Mouse (Mus musculus) kidney, embryonic 16.5 days (tissue): Measurements from ENCODE around the gene 4930558K02Rik. TPM values are rescaled to one million over a fixed set of nuclear protein-coding genes. Genes with fewer than 3 reads are reported as not detected.
A peak's percentile ranks its signal among the peaks of the same experiment; 100 is the strongest.

ENCODE experiments used
- ATAC-seq: fragments of 200-750 bp; cut with Nextera tagmentation; 2 replicates; pipeline ENCODE4 v1.8.0; 2017; ENCODE audit warnings: moderate TSS enrichment; ENCODE audit not compliant: low FRiP score, low TSS enrichment
- H3K27ac ChIP-seq: fragments of 300-500 bp; sonication (generic); 2 replicates; pipeline ENCODE4 v1.5.1; 2014; ENCODE audit warnings: low read length
- H3K27me3 ChIP-seq: fragments of 300-500 bp; sonication (generic); 2 replicates; pipeline ENCODE4 v1.6.1; 2014; ENCODE audit warnings: low read length, control low read depth, mixed read lengths; ENCODE audit not compliant: insufficient read depth
- H3K36me3 ChIP-seq: fragments of 300-500 bp; sonication (generic); 2 replicates; pipeline ENCODE4 v1.6.1; 2014; ENCODE audit warnings: low read length, control low read depth, mixed read lengths; ENCODE audit not compliant: insufficient read depth
- H3K4me1 ChIP-seq: fragments of 300-500 bp; sonication (generic); 2 replicates; pipeline ENCODE4 v1.6.1; 2014; ENCODE audit warnings: low read length, control low read depth, mixed read lengths; ENCODE audit not compliant: insufficient read depth
- H3K4me2 ChIP-seq: fragments of 300-500 bp; sonication (generic); replicated peaks from 2 replicates; pipeline ENCODE4 v1.6.1; 2014; ENCODE audit warnings: low read depth, low read length
- H3K4me3 ChIP-seq: fragments of 300-500 bp; sonication (generic); 2 replicates; pipeline ENCODE4 v1.5.1; 2014; ENCODE audit warnings: mild to moderate bottlenecking, low read length
- H3K9ac ChIP-seq: fragments of 300-500 bp; sonication (generic); replicated peaks from 2 replicates; pipeline ENCODE4 v1.6.1; 2014; ENCODE audit warnings: low read length
- H3K9me3 ChIP-seq: fragments of 300-500 bp; sonication (generic); 2 replicates; pipeline ENCODE4 v1.6.1; 2016; ENCODE audit warnings: low read length, control low read depth
- WGBS: fragments of 180-500 bp; shearing (Covaris S2); extraction: QIAGEN DNeasy Blood & Tissue Kit; methylation state at CpG from one replicate; pipeline ENCODE4 v1.1.7; 2014; 5-methylcytosine and 5-hydroxymethylcytosine counted together
- polyA plus RNA-seq: library from polyadenylated mRNA; unstranded; fragments of >200 nt; fragmentation: Nextera tagmentation; extraction: Ambion mirVana; gene quantifications from 2 replicates; pipeline ENCODE4 v1.2.1, GENCODE M21; 2015

4930558K02Rik gene
- polyA plus RNA-seq, 1 experiment from 2014 or later = not detected

DNA sequence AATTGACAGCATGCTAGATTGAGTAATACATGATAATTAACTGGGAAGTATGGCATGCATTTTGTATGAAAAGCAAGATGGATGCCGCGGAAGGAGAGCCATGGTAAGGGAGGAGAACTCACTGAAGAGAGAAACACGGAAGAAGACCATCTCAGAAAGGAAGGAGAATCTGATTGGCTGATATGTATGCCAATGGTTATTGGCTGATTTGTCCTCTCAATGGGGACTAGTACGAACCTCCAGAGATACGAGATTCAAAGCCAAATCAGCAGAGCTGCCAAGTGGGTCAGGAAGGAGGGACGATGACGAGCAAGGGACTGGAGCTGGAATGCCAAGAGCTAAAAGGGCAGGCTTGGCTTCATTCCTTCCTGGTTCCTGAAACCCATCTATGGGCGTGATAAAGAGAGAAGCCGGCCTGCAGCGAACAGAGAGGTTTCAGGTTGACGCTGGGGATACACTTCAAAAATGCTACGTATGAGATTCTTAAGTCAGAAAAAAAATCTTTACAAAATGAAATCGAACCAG is 54.1 kb downstream of the 4930558K02Rik start:
- Histone ChIP-seq H3K36me3 (no peaks in the 10 kb centered on the region), H3K27me3 (no peaks in the 10 kb centered on the region), H3K9me3 (no peaks in the 10 kb centered on the region), H3K4me3 (no peak overlapping the region), H3K4me1 (no peaks in the 10 kb centered on the region), H3K27ac (no peak overlapping the region), H3K9ac (no peak overlapping the region), H3K4me2 (no peak overlapping the region)
- no peak for ATAC-seq
- 93% methylated on average over 13 of the region's 13 CpGs for WGBS

DNA sequence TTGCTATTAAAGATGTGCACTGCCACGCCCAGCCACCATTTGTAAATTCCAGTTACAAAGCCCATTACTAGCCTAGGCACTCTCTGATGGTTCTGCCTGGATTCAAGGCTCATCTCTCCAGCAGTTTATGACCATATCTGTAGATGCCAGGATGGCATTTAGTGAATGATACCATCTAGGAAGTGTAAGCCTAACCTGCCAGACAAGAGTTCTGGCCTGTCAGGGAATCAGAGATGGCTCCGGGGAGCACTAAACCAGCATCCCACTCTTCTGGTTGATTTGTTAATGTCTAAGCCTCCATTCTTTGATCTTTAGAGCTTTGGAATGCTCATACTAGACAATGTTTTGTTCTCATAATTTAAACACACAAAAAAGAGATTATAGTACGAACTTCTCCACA is 55.1 kb downstream of the 4930558K02Rik start:
- no peak overlapping the region for H3K9ac ChIP-seq

DNA sequence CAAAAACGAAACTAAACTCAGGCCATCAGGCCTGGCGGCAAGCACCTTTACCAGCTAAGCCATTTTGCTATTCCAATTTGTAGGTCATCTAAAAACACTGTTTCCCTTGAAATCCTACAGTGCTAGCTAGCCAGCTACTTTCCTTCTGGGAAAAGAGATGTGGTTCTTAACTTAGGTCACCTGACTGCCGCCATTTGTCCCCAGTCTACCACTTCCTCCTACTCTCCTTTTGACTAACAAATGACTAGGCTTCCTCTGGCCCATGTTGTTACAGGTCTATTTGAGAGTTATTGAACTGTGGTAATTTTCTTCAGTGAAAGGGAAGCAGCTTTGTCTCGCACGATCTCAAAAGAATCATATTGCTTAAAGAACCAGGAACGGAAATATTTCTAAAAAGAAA is 57.5 kb downstream of the 4930558K02Rik start:
- ATAC-seq = no peak
- H3K9ac ChIP-seq = no peak overlapping the region
- no peaks in the 10 kb centered on the region for H3K36me3 ChIP-seq
- no peak overlapping the region for H3K4me2 ChIP-seq
- H3K9me3 ChIP-seq = no peaks in the 10 kb centered on the region
- H3K4me3 ChIP-seq = no peak overlapping the region
- H3K27me3 ChIP-seq = no peaks in the 10 kb centered on the region
- no peak overlapping the region for H3K27ac ChIP-seq
- 78% methylated on average over 6 of the region's 6 CpGs for WGBS
- H3K4me1 ChIP-seq = peaks cover 5% of the 10 kb centered on the region; the same call in 1 of the 2 replicates

More for the DNA sequence above, 55.1 kb downstream of the 4930558K02Rik start:
- Histone ChIP-seq H3K36me3 (no peaks in the 10 kb centered on the region), H3K9me3 (no peaks in the 10 kb centered on the region), H3K4me3 (no peak overlapping the region), H3K27me3 (no peaks in the 10 kb centered on the region), H3K27ac (no peak overlapping the region), H3K4me1 (no peaks in the 10 kb centered on the region), H3K4me2 (no peak overlapping the region)
- no peak for ATAC-seq
- 60% methylated on average over 3 of the region's 3 CpGs for WGBS

DNA sequence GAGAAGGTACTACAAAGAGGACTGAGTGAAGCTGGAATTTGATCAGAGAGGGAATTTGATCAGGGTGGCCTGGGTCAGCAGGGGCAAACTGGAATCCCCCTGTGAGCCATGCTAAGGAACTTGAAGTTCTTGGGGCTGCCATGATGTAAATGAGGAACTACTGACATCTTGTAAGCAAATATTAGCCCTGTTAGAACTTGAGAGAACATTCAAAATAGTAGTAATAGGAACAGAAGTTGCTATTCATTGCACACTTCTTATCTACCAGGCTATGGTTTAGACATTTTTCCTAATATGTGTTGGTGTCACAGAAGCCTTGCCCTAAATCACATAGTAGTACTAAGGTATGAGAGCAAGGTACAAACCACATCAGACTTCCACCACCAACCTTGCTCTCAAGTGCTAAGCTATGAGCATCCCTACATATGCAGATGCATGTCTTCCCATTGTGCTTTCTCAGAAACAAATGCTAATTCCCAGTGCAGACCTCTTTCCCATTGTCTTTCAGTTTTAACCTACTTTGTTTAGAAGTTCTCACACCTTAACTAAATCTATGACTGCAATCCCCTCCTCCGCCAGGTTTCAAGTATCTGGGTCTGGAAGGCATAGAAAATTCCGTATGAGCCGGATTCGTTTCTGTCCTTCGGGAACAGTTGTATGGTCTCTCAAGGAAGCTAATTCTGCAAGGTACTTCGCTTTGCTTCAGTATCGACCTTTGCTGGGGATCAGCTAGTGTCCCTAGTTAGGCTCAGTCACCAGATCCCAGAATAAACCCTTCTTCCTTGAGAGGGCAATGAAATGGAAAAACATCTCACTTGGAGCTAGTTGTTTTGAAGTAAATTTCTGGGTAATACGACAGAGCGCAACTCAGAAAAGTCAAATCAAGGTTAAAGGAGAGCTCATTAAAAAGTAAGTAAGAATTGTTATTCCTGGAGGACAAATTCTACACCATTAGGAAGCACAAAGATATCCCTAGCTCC is 58.7 kb downstream of the 4930558K02Rik start:
- peaks cover 5% of the 10 kb centered on the region; the same call in 1 of the 2 replicates for H3K4me1 ChIP-seq
- H3K9me3 ChIP-seq = no peaks in the 10 kb centered on the region
- ATAC-seq = no peak
- no peak overlapping the region for H3K4me2 ChIP-seq
- H3K36me3 ChIP-seq = no peaks in the 10 kb centered on the region
- H3K27ac ChIP-seq = no peak overlapping the region
- H3K4me3 ChIP-seq = no peak overlapping the region
- WGBS = 87% methylated on average over 9 of the region's 9 CpGs
- H3K27me3 ChIP-seq = no peaks in the 10 kb centered on the region
- H3K9ac ChIP-seq = no peak overlapping the region

DNA sequence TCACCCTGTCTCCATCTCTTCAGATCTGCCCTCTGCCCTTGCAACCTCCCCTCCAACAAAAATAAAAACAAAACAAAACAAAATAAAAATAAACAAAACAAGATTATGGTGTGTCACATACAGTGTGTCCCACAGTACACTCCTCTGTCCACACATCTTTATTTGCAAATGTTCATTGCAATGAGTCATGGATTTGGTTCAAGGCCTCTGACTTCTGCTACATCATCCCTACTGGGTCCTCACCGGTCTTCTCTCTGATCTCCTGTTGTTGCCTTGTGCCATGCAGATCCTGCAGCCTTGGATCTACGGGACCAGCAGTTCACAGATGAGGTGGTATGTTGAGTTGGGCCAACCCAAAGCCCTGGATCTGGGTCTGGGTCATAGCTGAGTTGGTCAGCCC is 59.8 kb downstream of the 4930558K02Rik start:
- Histone ChIP-seq H3K9me3 (no peaks in the 10 kb centered on the region), H3K9ac (no peak overlapping the region), H3K27ac (no peak overlapping the region), H3K4me3 (no peak overlapping the region), H3K4me2 (no peak overlapping the region), H3K4me1 (peaks cover 5% of the 10 kb centered on the region; the same call in 1 of the 2 replicates), H3K36me3 (no peaks in the 10 kb centered on the region), H3K27me3 (no peaks in the 10 kb centered on the region)
- no peak for ATAC-seq
- WGBS = 98% methylated on average over 2 of the region's 2 CpGs

DNA sequence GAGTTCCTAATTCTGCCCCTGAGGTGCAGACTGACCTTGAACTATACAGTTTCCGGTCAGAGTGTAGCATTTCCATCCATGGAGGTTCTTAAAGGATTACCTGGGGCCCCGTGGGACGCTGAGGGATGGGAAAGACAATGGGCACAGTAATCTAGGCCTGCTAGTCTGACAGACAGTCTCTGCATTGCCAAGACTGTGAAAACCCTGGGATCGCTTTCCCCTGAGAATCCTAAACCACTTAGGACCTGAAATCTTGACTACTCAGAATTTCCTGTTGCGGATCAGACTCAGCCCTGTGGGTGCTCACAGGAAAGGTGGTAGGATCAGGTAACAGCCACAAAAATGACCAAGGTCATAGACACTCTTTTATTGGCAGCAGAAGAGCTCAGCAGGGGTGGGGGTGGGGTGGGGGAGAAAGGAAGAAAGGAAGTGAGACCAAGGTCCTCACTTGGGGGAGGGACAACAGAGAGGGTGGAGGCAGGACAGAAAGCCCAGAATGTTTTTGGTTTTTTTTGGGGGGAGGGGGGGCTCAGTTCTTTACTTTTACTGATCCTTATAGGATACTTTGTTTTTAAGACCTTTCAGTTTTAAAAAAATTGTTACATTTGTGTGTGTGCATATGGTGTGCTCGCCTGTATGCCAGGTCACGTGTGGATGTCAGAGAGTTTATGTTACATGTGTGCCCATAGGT is 60.6 kb downstream of the 4930558K02Rik start:
- ATAC-seq = no peak
- WGBS = 49% methylated on average over 7 of the region's 7 CpGs
- no peak overlapping the region for H3K27ac ChIP-seq
- H3K4me1 ChIP-seq = peaks cover 8% of the 10 kb centered on the region; the same call in 1 of the 2 replicates
- H3K27me3 ChIP-seq = no peaks in the 10 kb centered on the region
- no peak overlapping the region for H3K4me2 ChIP-seq
- H3K36me3 ChIP-seq = no peaks in the 10 kb centered on the region
- H3K9ac ChIP-seq = no peak overlapping the region
- H3K9me3 ChIP-seq = no peaks in the 10 kb centered on the region
- H3K4me3 ChIP-seq = no peak overlapping the region

DNA sequence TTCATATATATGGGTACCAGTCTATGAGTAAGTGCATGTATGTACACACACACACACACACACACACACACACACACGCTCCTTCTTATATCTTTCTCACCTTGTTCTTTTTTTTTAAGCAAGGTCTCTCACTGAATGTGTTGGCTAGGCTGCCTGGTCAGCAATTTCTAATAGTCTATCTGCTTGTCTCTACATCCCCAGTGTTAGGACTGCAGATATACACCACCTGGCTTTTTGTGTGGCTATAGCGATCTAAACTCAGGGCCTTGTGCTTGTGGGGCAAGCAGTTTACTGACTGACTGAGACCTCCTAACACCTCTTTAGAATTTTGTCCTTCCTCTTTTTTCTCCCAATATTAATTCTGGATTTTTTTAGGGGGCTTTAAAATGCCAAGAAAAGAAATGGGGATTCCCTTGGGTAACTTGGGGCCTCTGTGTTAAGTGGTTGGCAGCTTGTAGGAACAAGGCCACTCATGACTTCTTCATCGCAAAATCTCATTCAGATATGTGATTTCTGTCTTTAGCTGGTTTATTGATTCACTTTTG is 61.4 kb downstream of the 4930558K02Rik start:
- no peak for ATAC-seq
- peaks cover 15% of the 10 kb centered on the region for H3K4me1 ChIP-seq
- H3K4me3 ChIP-seq = no peak overlapping the region
- H3K4me2 ChIP-seq = no peak overlapping the region
- no peak overlapping the region for H3K27ac ChIP-seq
- H3K9me3 ChIP-seq = no peaks in the 10 kb centered on the region
- no peak overlapping the region for H3K9ac ChIP-seq
- 73% methylated on average over 3 of the region's 3 CpGs for WGBS
- no peaks in the 10 kb centered on the region for H3K36me3 ChIP-seq
- H3K27me3 ChIP-seq = no peaks in the 10 kb centered on the region

DNA sequence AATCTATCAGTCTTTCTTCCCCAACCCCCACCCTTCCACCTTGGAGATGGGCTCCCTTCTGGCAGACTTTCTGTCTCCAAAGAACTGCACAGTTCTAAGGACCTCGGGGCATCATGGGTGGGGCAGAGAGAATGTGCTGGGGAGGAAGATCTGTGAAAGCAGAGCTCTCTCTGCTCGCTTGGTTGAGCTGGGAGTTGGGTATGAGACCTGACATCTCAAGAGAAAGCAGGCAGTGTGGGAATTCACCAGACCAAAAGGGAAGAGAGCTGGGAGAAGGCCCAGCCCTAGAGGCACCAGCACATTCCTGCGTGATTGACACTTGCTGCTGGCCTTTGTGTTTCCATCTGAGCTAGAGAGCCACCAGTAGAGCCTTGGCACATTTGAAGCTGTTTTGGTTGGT is 63.4 kb downstream of the 4930558K02Rik start:
- no peak overlapping the region for H3K4me2 ChIP-seq
- peak; percentile 81 for ATAC-seq
- H3K36me3 ChIP-seq = no peaks in the 10 kb centered on the region
- H3K4me1 ChIP-seq = peaks cover 15% of the 10 kb centered on the region
- 0 out of 2 replicates have a peak overlapping the region, but pooled peaks have one; percentile 25 for H3K27ac ChIP-seq
- no peaks in the 10 kb centered on the region for H3K27me3 ChIP-seq
- H3K9me3 ChIP-seq = no peaks in the 10 kb centered on the region
- no peak overlapping the region for H3K4me3 ChIP-seq
- no peak overlapping the region for H3K9ac ChIP-seq
- 41% methylated on average over 3 of the region's 3 CpGs for WGBS

DNA sequence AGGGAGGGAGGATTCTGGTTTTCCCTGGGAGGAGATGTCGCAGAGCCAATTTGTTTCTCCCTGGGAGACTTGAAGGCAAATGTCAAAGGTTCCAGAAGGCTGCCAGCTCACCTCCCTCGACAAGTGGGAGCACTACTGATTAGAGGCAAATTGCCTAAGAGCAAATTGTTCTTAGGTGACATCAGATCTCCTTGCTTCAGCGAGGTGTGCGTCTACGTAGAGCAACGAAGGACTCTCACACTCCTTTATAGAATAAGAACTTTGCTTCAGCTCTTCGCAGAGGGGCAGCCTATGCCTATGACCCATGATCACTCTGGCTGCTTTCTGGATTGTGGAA is 65.8 kb downstream of the 4930558K02Rik start:
- no peak for ATAC-seq
- 37% methylated on average over 7 of the region's 7 CpGs for WGBS

More for the DNA sequence above, 65.8 kb downstream of the 4930558K02Rik start:
- Histone ChIP-seq H3K36me3 (no peaks in the 10 kb centered on the region), H3K9ac (no peak overlapping the region), H3K27me3 (no peaks in the 10 kb centered on the region), H3K27ac (no peak overlapping the region), H3K4me1 (peaks cover 12% of the 10 kb centered on the region), H3K9me3 (no peaks in the 10 kb centered on the region), H3K4me2 (no peak overlapping the region), H3K4me3 (no peak overlapping the region)
